ENCODE assay signal across 11 mouse cellular contexts in genomic region chr9:75193858-75194257, GRCm38 (mm10). TPM values are rescaled to one million over a fixed set of nuclear protein-coding genes. Genes with fewer than 3 reads are reported as not detected.
DNase-seq lines count a peak whose midpoint lies in the region; ATAC-seq and TF ChIP-seq lines count a peak whose summit lies in the region.
"Had no signal": no experiment of that assay in that cellular context is flagged by ENCODE, and none has a peak within 500 bp of the region (broad histone marks: within the 10 kb centered on the region; RNA-seq: fewer than 3 reads in every experiment).

No protein-coding gene starts in this region.

- no peak for ATAC-seq in heart, embryonic 12.5 days (ENCODE audit: insufficient number of reproducible peaks, low FRiP score)
- no peak for ATAC-seq in midbrain, embryonic 14.5 days (ENCODE audit: low FRiP score, low TSS enrichment)
- no peak for ATAC-seq in midbrain, postnatal 0 days (ENCODE audit: low FRiP score)

- no peak overlapping the region for H3K4me3 ChIP-seq in heart, embryonic 12.5 days
- H3K4me3 ChIP-seq in midbrain, embryonic 14.5 days (replicated peaks; ENCODE audit: low read depth, low read length): no peak overlapping the region
- no peak overlapping the region for H3K4me3 ChIP-seq in midbrain, postnatal 0 days (ENCODE audit: low read depth, low read length)
- H3K4me3 ChIP-seq: liver, embryonic 15.5 days had no signal

- H3K36me3 ChIP-seq in heart, embryonic 12.5 days: peaks cover 11% of the 10 kb centered on the region
- peaks cover 73% of the 10 kb centered on the region for H3K36me3 ChIP-seq in midbrain, embryonic 14.5 days (ENCODE audit: control insufficient read depth, insufficient read depth, low read length)
- peaks cover 22% of the 10 kb centered on the region for H3K36me3 ChIP-seq in midbrain, postnatal 0 days (ENCODE audit: insufficient read depth, low read length)
- H3K36me3 ChIP-seq: liver, embryonic 15.5 days had no signal

- H3K9ac ChIP-seq in heart, embryonic 12.5 days: no peak overlapping the region
- no peak overlapping the region for H3K9ac ChIP-seq in midbrain, embryonic 14.5 days (replicated peaks; ENCODE audit: low read length)
- H3K9ac ChIP-seq in midbrain, postnatal 0 days (replicated peaks; ENCODE audit: low read length, poor library complexity, severe bottlenecking): no peak overlapping the region
- H3K9ac ChIP-seq: liver, embryonic 15.5 days had no signal

- H3K4me2 ChIP-seq in heart, embryonic 12.5 days: no peak overlapping the region
- no peak overlapping the region for H3K4me2 ChIP-seq in midbrain, embryonic 14.5 days (ENCODE audit: low read length)
- H3K4me2 ChIP-seq in midbrain, postnatal 0 days (ENCODE audit: low read depth, low read length, poor library complexity, severe bottlenecking): no peak overlapping the region
- H3K4me2 ChIP-seq: liver, embryonic 15.5 days had no signal

- no peaks in the 10 kb centered on the region for H3K9me3 ChIP-seq in heart, embryonic 12.5 days (replicated peaks)
- no peaks in the 10 kb centered on the region for H3K9me3 ChIP-seq in midbrain, embryonic 14.5 days (ENCODE audit: control insufficient read depth, low read length)
- no peaks in the 10 kb centered on the region for H3K9me3 ChIP-seq in midbrain, postnatal 0 days (ENCODE audit: low read length)
- H3K9me3 ChIP-seq: liver, embryonic 15.5 days had no signal

- H3K27ac ChIP-seq in heart, embryonic 12.5 days (ENCODE audit: poor library complexity, severe bottlenecking): peak overlapping the region; percentile 16; the same call in 1 of the 2 replicates
- no peak overlapping the region for H3K27ac ChIP-seq in midbrain, embryonic 14.5 days (replicated peaks; ENCODE audit: low read depth, low read length)
- no peak overlapping the region for H3K27ac ChIP-seq in midbrain, postnatal 0 days (ENCODE audit: low read depth, low read length)
- H3K27ac ChIP-seq: kidney, postnatal 0 days; liver, embryonic 15.5 days had no signal

- intact Hi-C loops in gastrocnemius, postnatal 14 days (cut with DNase I; ENCODE audit: low total_unique reads): no loop called here

- H3K27me3 ChIP-seq in heart, embryonic 12.5 days (replicated peaks): no peaks in the 10 kb centered on the region
- no peaks in the 10 kb centered on the region for H3K27me3 ChIP-seq in midbrain, embryonic 14.5 days (ENCODE audit: control insufficient read depth, insufficient read depth, low read length)
- no peaks in the 10 kb centered on the region for H3K27me3 ChIP-seq in midbrain, postnatal 0 days (ENCODE audit: insufficient read depth, low read length)
- H3K27me3 ChIP-seq: liver, embryonic 15.5 days had no signal

- 50% methylated on average over 4 of the region's 4 CpGs for WGBS in heart, embryonic 12.5 days
- WGBS in midbrain, embryonic 14.5 days: 29% methylated on average over 4 of the region's 4 CpGs
- WGBS in midbrain, postnatal 0 days: 28% methylated on average over 4 of the region's 4 CpGs

- peaks cover 10% of the 10 kb centered on the region for H3K4me1 ChIP-seq in heart, embryonic 12.5 days (replicated peaks)
- no peaks in the 10 kb centered on the region for H3K4me1 ChIP-seq in midbrain, embryonic 14.5 days (ENCODE audit: control insufficient read depth, insufficient read depth, low read length)
- H3K4me1 ChIP-seq in midbrain, postnatal 0 days (ENCODE audit: insufficient read depth, low read length): no peaks in the 10 kb centered on the region
- H3K4me1 ChIP-seq: liver, embryonic 15.5 days had no signal

- no peak for DNase-seq in heart, adult 8-10 months (ENCODE audit: low spot score)
- DNase-seq in midbrain, embryonic 14.5 days: peak; percentile 10
- no peak for DNase-seq in midbrain, postnatal 0 days (ENCODE audit: low spot score)
- peak; percentile 45 for DNase-seq in gastrocnemius, postnatal 14 days
- DNase-seq in ovary, postnatal 10 days (ENCODE audit: low spot score): no peak
- DNase-seq in layer of hippocampus, postnatal 25 days (ENCODE audit: extremely low spot score in 1 of 2, low spot score in 1 of 2): no peak
- DNase-seq: lung, postnatal 4 days had no signal

- TF ChIP-seq CTCF in midbrain, postnatal 0 days (IDR thresholded peaks at IDR 0.05): no peak

RNA-seq across cellular contexts. Expression of gene Myo5c, which starts 38.0 kb away (rescaled TPM):
- polyA plus RNA-seq in heart, embryonic 12.5 days (2016; fragmentation: Nextera tagmentation; extraction: Ambion mirVana): 1.2 and 1.3 TPM in 2 replicates
- 1 to 10 TPM; 3.8 to 7.2 (median 5.3) TPM for total RNA-seq in heart, adult 8-10 months (2022)
- polyA plus RNA-seq in midbrain, embryonic 14.5 days (2014; fragmentation: Nextera tagmentation; extraction: Ambion mirVana): 0.64 and 0.72 TPM in 2 replicates
- total RNA-seq in midbrain, postnatal 0 days (2014; rRNA removed): 0.22 and 0.61 TPM in 2 replicates
- polyA plus RNA-seq in midbrain, postnatal 0 days (2015; fragmentation: Nextera tagmentation; extraction: Ambion mirVana): 0.36 and 0.62 TPM in 2 replicates
- total RNA-seq in gastrocnemius, postnatal 14 days (2021): 1 to 10 TPM; 5.9 to 9.6 TPM
- total RNA-seq in layer of hippocampus, postnatal 25 days (2021): under 1 TPM; 0.49 to 0.54 TPM
- total RNA-seq: granulocyte monocyte progenitor cell, adult 5-6 weeks had no signal

Comparison
In these comparisons a context has a peak if more than half of its experiments do, and no peak if none do; other contexts are left out.
1. DNase-seq: peak in midbrain, embryonic 14.5 days (single experiment) and gastrocnemius, postnatal 14 days (single experiment); none in heart, adult 8-10 months (single experiment), midbrain, postnatal 0 days (single experiment), ovary, postnatal 10 days (single experiment) and layer of hippocampus, postnatal 25 days (0 of 2).